Mouse (Mus musculus) heart, embryonic 13.5 days (tissue): ENCODE measurements at regions not wholly inside any gene's neighbourhood (a gene's known extent, or its start where the extent isn't known, plus 50 kb on each side); places are given as distances from the start of the nearest gene placed in this dataset.

Experiments used
- ATAC-seq: fragments of 200-750 bp; cut with Nextera tagmentation; 2 replicates; pipeline ENCODE4 v1.8.0; 2017; ENCODE audit warnings: moderate TSS enrichment; ENCODE audit not compliant: insufficient number of reproducible peaks, low FRiP score, low TSS enrichment; ENCODE audit errors: extremely low read depth
- H3K27ac ChIP-seq: fragments of 300-500 bp; sonication (generic); replicated peaks from 2 replicates; pipeline ENCODE4 v1.5.1; 2015; ENCODE audit warnings: moderate library complexity, mild to moderate bottlenecking, inconsistent platforms
- H3K27me3 ChIP-seq: fragments of 300-500 bp; sonication (generic); replicated peaks from 2 replicates; pipeline ENCODE4 v1.6.1; 2015; ENCODE audit warnings: mild to moderate bottlenecking, inconsistent platforms
- H3K36me3 ChIP-seq: fragments of 300-500 bp; sonication (generic); 2 replicates; pipeline ENCODE4 v1.6.1; 2015; ENCODE audit warnings: mild to moderate bottlenecking, inconsistent platforms
- H3K4me1 ChIP-seq: fragments of 300-500 bp; sonication (generic); 2 replicates; pipeline ENCODE4 v1.6.1; 2015; ENCODE audit warnings: inconsistent platforms
- H3K4me2 ChIP-seq: fragments of 300-500 bp; sonication (generic); 2 replicates; pipeline ENCODE4 v1.6.1; 2015; ENCODE audit warnings: inconsistent platforms, mild to moderate bottlenecking, moderate library complexity
- H3K4me3 ChIP-seq: fragments of 300-500 bp; sonication (generic); 2 replicates; pipeline ENCODE4 v1.5.1; 2015; ENCODE audit warnings: moderate library complexity, mild to moderate bottlenecking, inconsistent platforms
- H3K9ac ChIP-seq: fragments of 300-500 bp; sonication (generic); 2 replicates; pipeline ENCODE4 v1.6.1; 2015; ENCODE audit warnings: inconsistent platforms, mild to moderate bottlenecking, moderate library complexity
- H3K9me3 ChIP-seq: fragments of 300-500 bp; sonication (generic); 2 replicates; pipeline ENCODE4 v1.6.1; 2016; ENCODE audit warnings: inconsistent platforms
- WGBS: fragments of 180-500 bp; shearing (Covaris S2); methylation state at CpG from one replicate; pipeline ENCODE4 v1.1.7; 2015; ENCODE audit warnings: mixed read lengths; 5-methylcytosine and 5-hydroxymethylcytosine counted together

GRCm38 (mm10) chr19:28772840-28773570 lies 61.8 kb upstream of the Slc1a1 start:
- ATAC-seq, result no peak
- Histone ChIP-seq H3K4me1 (peaks cover 3% of the 10 kb centered on the region), H3K9me3 (no peaks in the 10 kb centered on the region), H3K27ac (no peak overlapping the region), H3K9ac (no peak overlapping the region), H3K4me2 (no peak overlapping the region), H3K36me3 (no peaks in the 10 kb centered on the region), H3K4me3 (no peak overlapping the region), H3K27me3 (no peaks in the 10 kb centered on the region)
- WGBS, result 53% methylated on average over 9 of the region's 9 CpGs

DNA sequence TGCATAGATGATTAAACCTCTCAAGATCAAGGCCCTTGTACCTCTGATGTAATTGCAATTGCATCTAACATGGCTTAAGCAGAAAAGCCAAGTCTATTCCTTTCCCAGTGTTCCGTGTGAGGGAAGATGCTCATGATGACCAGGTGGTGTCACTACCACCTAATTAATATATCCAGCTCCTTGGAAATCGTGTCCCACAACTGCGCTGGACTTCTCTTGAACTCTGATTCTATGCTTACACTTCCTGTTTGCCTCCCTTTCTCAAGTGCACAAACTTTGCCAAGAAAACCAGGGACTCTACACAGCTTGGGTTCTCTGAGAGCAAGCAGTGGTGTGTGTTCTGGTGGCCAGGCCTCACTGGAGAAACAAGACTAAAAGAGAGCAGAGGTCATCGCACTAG lies 58.0 kb upstream of the Slc1a1 start:
- ATAC-seq, result no peak
- WGBS, result 29% methylated on average over 4 of the region's 4 CpGs
- H3K9ac ChIP-seq, result no peak overlapping the region
- peaks cover 3% of the 10 kb centered on the region for H3K4me1 ChIP-seq
- no peaks in the 10 kb centered on the region for H3K36me3 ChIP-seq
- H3K4me2 ChIP-seq, result no peak overlapping the region
- no peaks in the 10 kb centered on the region for H3K27me3 ChIP-seq
- no peak overlapping the region for H3K27ac ChIP-seq
- H3K4me3 ChIP-seq, result no peak overlapping the region
- no peaks in the 10 kb centered on the region for H3K9me3 ChIP-seq

DNA sequence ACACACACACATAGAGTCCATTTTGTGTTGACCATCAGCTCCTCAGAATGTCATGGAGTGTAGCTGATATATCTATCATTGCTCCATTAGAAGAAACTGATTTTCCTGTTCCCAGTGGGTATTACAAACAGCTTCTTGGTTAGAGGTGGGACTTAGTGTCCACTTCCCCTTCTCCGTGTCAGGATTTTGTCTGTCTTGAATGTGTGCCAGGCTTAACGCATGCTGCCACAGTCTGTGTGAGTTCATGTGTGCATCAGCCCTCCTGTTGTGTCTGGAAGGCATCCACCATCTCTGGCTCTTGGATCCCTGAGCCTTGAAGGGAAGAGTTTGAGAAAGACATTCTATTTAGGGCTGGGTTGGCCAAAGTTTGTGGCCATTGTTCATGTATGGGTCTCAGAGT lies 57.2 kb upstream of the Slc1a1 start:
- no peak for ATAC-seq
- WGBS, result 53% methylated on average over 2 of the region's 2 CpGs
- no peak overlapping the region for H3K9ac ChIP-seq
- no peaks in the 10 kb centered on the region for H3K36me3 ChIP-seq
- no peak overlapping the region for H3K4me2 ChIP-seq
- peaks cover 3% of the 10 kb centered on the region for H3K4me1 ChIP-seq
- H3K27ac ChIP-seq, result no peak overlapping the region
- no peak overlapping the region for H3K4me3 ChIP-seq
- no peaks in the 10 kb centered on the region for H3K9me3 ChIP-seq
- no peaks in the 10 kb centered on the region for H3K27me3 ChIP-seq

DNA sequence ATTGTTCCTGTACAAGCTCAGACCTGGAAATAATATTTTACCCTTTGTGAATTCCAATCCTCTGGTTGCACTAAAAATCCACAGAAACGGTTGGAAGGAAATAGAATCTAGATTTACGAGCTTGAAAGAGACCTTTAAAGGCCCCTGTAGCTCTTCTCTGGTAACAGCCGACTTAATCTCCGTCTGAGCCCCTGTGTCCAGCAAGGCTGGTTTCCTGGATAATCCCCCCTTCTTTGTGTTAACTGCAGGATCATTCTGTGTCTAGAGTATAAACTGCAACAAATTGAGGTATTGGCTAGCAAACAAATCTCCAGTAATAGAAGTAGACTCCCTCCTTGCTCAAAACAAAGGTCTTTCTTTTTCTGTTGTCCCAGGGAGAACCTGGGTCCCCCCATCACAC lies 56.5 kb upstream of the Slc1a1 start:
- Histone ChIP-seq H3K4me1 (peaks cover 3% of the 10 kb centered on the region), H3K27ac (no peak overlapping the region), H3K9me3 (no peaks in the 10 kb centered on the region), H3K4me3 (no peak overlapping the region), H3K36me3 (no peaks in the 10 kb centered on the region), H3K9ac (no peak overlapping the region), H3K4me2 (no peak overlapping the region), H3K27me3 (no peaks in the 10 kb centered on the region)
- 62% methylated on average over 4 of the region's 4 CpGs for WGBS
- no peak for ATAC-seq

- H3K27me3 ChIP-seq, result no peaks in the 10 kb centered on the region
- H3K4me2 ChIP-seq, result no peak overlapping the region
- H3K4me3 ChIP-seq, result no peak overlapping the region
- no peak for ATAC-seq
- H3K9me3 ChIP-seq, result no peaks in the 10 kb centered on the region
- peaks cover 2% of the 10 kb centered on the region for H3K4me1 ChIP-seq
- no peaks in the 10 kb centered on the region for H3K36me3 ChIP-seq
- no peak overlapping the region for H3K27ac ChIP-seq
- WGBS, result 73% methylated on average over 2 of the region's 2 CpGs
- H3K9ac ChIP-seq, result no peak overlapping the region
Measured at GRCm38 (mm10) chr19:28781971-28782370, 52.9 kb upstream of the Slc1a1 start.
